17 mouse cellular contexts compared by ENCODE assay signal in the genomic region with DNA sequence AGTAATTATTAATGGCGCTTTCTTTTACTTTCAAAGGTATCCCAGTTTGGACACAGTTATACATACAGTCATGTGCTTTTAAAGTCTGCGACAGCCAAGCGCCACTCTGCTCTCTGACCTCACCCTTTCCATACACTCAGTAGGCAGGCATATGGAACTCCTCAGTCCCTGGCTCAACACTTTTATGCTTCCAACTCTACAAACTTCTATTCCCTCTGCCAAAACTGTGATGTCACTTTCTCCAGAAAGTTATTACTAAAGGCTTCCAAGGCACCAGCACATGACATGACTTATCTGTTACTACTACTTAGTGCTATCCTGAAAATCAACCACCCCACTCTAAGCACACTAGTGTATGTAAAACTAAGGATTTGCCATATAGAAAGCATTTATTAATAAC. TPM values are rescaled to one million over a fixed set of nuclear protein-coding genes. Genes with fewer than 3 reads are reported as not detected.
A peak's percentile ranks its signal among the peaks of the same experiment; 100 is the strongest.
DNase-seq lines count a peak whose midpoint lies in the region; ATAC-seq and TF ChIP-seq lines count a peak whose summit lies in the region.
"Had no signal": no experiment of that assay in that cellular context is flagged by ENCODE, and none has a peak within 500 bp of the region (broad histone marks: within the 10 kb centered on the region; RNA-seq: fewer than 3 reads in every experiment).

No protein-coding gene starts in this region.

- H3K27me3 ChIP-seq in kidney, postnatal 0 days (ENCODE audit: insufficient read depth, low read length): no peaks in the 10 kb centered on the region
- H3K27me3 ChIP-seq in forebrain, embryonic 14.5 days (replicated peaks; ENCODE audit: control insufficient read depth, insufficient read depth, low read length): no peaks in the 10 kb centered on the region
- H3K27me3 ChIP-seq: lung, embryonic 15.5 days; neural tube, embryonic 12.5 days had no signal

- no peaks in the 10 kb centered on the region for H3K9me3 ChIP-seq in kidney, postnatal 0 days (replicated peaks; ENCODE audit: low read length)
- H3K9me3 ChIP-seq in forebrain, embryonic 14.5 days (replicated peaks; ENCODE audit: control insufficient read depth, low read length): no peaks in the 10 kb centered on the region
- H3K9me3 ChIP-seq: G1E; lung, embryonic 15.5 days; neural tube, embryonic 12.5 days had no signal

- TF ChIP-seq CTCF in kidney, postnatal 0 days (IDR thresholded peaks at IDR 0.05; ENCODE audit: low read depth): no peak

- no peaks in the 10 kb centered on the region for H3K4me1 ChIP-seq in kidney, postnatal 0 days (replicated peaks; ENCODE audit: insufficient read depth, low read length)
- H3K4me1 ChIP-seq in forebrain, embryonic 14.5 days (ENCODE audit: control insufficient read depth, insufficient read depth, low read length): no peaks in the 10 kb centered on the region
- H3K4me1 ChIP-seq: lung, embryonic 15.5 days had no signal

- no peak overlapping the region for H3K4me2 ChIP-seq in kidney, postnatal 0 days (ENCODE audit: low read length)
- H3K4me2 ChIP-seq in forebrain, embryonic 14.5 days (ENCODE audit: low read length): no peak overlapping the region
- H3K4me2 ChIP-seq: hindbrain, embryonic 14.5 days; lung, embryonic 15.5 days; neural tube, embryonic 12.5 days had no signal

- H3K36me3 ChIP-seq in kidney, postnatal 0 days (ENCODE audit: insufficient read depth, low read length): 0 out of 2 replicates have a peak, but pooled peaks cover 3% of the 10 kb centered on the region
- H3K36me3 ChIP-seq in forebrain, embryonic 14.5 days (ENCODE audit: control insufficient read depth, insufficient read depth, low read length): peaks cover 5% of the 10 kb centered on the region; the same call in 1 of the 2 replicates

- H3K9ac ChIP-seq in kidney, postnatal 0 days (ENCODE audit: low read depth, low read length): no peak overlapping the region
- H3K9ac ChIP-seq in forebrain, embryonic 14.5 days (ENCODE audit: low read length): no peak overlapping the region
- H3K9ac ChIP-seq: hindbrain, embryonic 14.5 days; lung, embryonic 15.5 days; neural tube, embryonic 12.5 days had no signal

- 0 out of 2 replicates have a peak, but pooled peaks have one; percentile 43 for ATAC-seq in kidney, postnatal 0 days (replicated peaks; ENCODE audit: low FRiP score, low read depth)
- ATAC-seq in forebrain, embryonic 14.5 days: no peak
- ATAC-seq: CD4-positive, CD25-positive, alpha-beta regulatory T cell, adult 4 months; intestine, embryonic 16.5 days had no signal

- peak; percentile 46 for DNase-seq in kidney, postnatal 0 days (ENCODE audit: low spot score)
- DNase-seq in kidney, postnatal 25 days: no peak
- DNase-seq in urinary bladder, postnatal 14 days (ENCODE audit: low spot score): peak; percentile 14
- no peak for DNase-seq in urinary bladder, postnatal 25 days (ENCODE audit: low spot score)
- DNase-seq in heart, postnatal 4 days: peak; percentile 40
- DNase-seq in right cerebral cortex, adult 18-20 months: no peak
- no peak for DNase-seq in forebrain, embryonic 14.5 days (ENCODE audit: low spot score)
- DNase-seq: cerebellum, adult 9-11 months; gastrocnemius, adult 2 months; kidney, postnatal 36 days; layer of hippocampus, adult 9-11 months had no signal

- 89% methylated on average over 3 of the region's 3 CpGs for WGBS in kidney, postnatal 0 days
- 95% methylated on average over 3 of the region's 3 CpGs for WGBS in forebrain, embryonic 14.5 days

- H3K27ac ChIP-seq in kidney, postnatal 0 days: no peak overlapping the region
- no peak overlapping the region for H3K27ac ChIP-seq in forebrain, embryonic 14.5 days (ENCODE audit: low read depth, low read length)
- H3K27ac ChIP-seq: gastrocnemius, adult 2 months; hindbrain, embryonic 14.5 days; lung, embryonic 15.5 days; neural tube, embryonic 12.5 days had no signal

- no peak overlapping the region for H3K4me3 ChIP-seq in kidney, postnatal 0 days (replicated peaks; ENCODE audit: low read depth, low read length)
- no peak overlapping the region for H3K4me3 ChIP-seq in forebrain, embryonic 14.5 days (ENCODE audit: low read depth, low read length)
- H3K4me3 ChIP-seq: gastrocnemius, adult 2 months; lung, embryonic 15.5 days; neural tube, embryonic 12.5 days had no signal

RNA-seq across cellular contexts. Expression of gene Xpo4, which starts 26.1 kb away (rescaled TPM):
- polyA plus RNA-seq in kidney, postnatal 0 days (2015; fragmentation: Nextera tagmentation; extraction: Ambion mirVana): 11.0 TPM in 2 replicates
- total RNA-seq in heart, postnatal 4 days (2021): 10 to 100 TPM; 19.9 to 21.9 TPM
- 13.7 and 16.1 TPM in 2 replicates for polyA plus RNA-seq in forebrain, embryonic 14.5 days (2014; fragmentation: Nextera tagmentation; extraction: Ambion mirVana)

Comparison
In these comparisons a context has a peak if more than half of its experiments do, and no peak if none do; other contexts are left out.
1. DNase-seq: peak in kidney, postnatal 0 days (single experiment), urinary bladder, postnatal 14 days (single experiment) and heart, postnatal 4 days (single experiment); none in kidney, postnatal 25 days (0 of 2), urinary bladder, postnatal 25 days (single experiment), right cerebral cortex, adult 18-20 months (single experiment) and forebrain, embryonic 14.5 days (single experiment).